Mouse (Mus musculus): Measurements from ENCODE around the gene Csrp1.

- no peak for TF ChIP-seq UBTF (IDR thresholded peaks at IDR 0.05; ENCODE audit: borderline replicate concordance, insufficient read depth, low read depth, low read length)
- no peak for TF ChIP-seq POLR2A (IDR thresholded peaks at IDR 0.05; ENCODE audit: control insufficient read depth in 1 of 2, insufficient read depth in 1 of 2, low read depth in 1 of 2, low read length in 2 of 2, poor library complexity in 1 of 2)
- no peak for TF ChIP-seq MAX (IDR thresholded peaks at IDR 0.05; ENCODE audit: low read length)
- TF ChIP-seq ZNF384 (IDR thresholded peaks at IDR 0.05; ENCODE audit: low read depth, low read length) = no peak
- no peak for TF ChIP-seq MAFK (IDR thresholded peaks at IDR 0.05; ENCODE audit: borderline replicate concordance, low read depth, low read length)
- peak in 1 of 2 experiments; percentile 57; a peak in 3 of 4 replicates for TF ChIP-seq EP300 (IDR thresholded peaks at IDR 0.05; ENCODE audit: low read depth in 1 of 2, low read length in 2 of 2)
- TF ChIP-seq CTCF (IDR thresholded peaks at IDR 0.05 in 2 of 3, conservative IDR thresholded peaks at IDR 0.05 in 1 of 3; ENCODE audit: control insufficient read depth in 1 of 3, insufficient read depth in 1 of 3, low read depth in 2 of 3, low read length in 3 of 3, poor library complexity in 1 of 3, severe bottlenecking in 1 of 3) = no peak
- TF ChIP-seq GABPA (IDR thresholded peaks at IDR 0.05; ENCODE audit: low read depth, low read length) = no peak
- TF ChIP-seq USF1 (IDR thresholded peaks at IDR 0.05; ENCODE audit: low read depth, low read length) = no peak
Observed at GRCm38 (mm10) chr1:135800192-135800950, 80.5 kb downstream of the Csrp1 start.

Measured in MEL (cell line).